Mouse (Mus musculus): ENCODE results near the gene Nbr1.
A peak's percentile ranks its signal among the peaks of the same experiment; 100 is the strongest.
"Not testable (repeated sequence)": the region's sequence is repeated elsewhere in the genome, so short reads cannot be mapped to it uniquely, and the experiment has no call there.

The Nbr1 gene

DNA sequence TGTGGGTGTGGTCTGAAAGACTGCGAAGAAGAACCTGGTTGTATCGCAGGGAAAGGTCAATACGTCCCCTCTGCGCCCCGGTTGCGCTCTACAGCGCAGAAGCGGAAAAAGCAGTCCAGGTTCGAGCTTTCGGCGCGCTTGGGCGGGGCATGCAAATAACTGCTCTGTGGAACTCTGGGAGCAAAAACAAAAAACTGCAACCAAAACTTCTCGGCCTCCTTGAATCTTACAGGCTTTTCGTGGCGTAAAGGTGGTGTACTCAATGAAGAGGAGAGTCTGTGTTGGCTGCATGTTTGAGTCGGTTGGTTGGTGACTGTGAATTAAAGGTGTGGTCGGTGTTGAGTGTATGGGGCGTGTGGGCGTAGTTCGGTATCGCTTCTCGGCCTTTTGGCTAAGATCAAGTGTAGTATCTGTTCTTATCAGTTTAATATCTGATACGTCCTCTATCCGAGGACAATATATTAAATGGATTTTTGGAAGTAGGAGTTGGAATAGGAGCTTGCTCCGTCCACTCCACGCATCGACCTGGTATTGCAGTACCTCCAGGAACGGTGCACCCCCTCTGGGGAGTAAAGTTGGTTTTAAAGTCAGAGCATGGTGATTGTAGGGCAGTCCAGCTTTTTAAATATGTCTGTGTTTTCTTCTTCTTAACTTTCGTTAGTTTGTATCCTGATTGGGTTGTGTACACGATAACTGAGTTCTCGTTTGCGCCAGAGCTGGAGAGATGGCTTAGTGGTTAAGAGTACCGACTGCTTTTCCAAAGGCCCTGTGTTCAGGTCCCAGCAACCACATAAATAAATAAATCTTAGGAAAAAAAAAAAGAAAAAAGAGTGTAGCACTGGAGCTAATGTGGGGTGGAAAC is 75.3 kb downstream of the Nbr1 start, which contains the start of gene Rdm1:
Gene Rdm1 (plus strand): TSS at position 201 of the 862 bp plus-strand sequence.
- DNase-seq: peak; percentile 84 to 85

DNA sequence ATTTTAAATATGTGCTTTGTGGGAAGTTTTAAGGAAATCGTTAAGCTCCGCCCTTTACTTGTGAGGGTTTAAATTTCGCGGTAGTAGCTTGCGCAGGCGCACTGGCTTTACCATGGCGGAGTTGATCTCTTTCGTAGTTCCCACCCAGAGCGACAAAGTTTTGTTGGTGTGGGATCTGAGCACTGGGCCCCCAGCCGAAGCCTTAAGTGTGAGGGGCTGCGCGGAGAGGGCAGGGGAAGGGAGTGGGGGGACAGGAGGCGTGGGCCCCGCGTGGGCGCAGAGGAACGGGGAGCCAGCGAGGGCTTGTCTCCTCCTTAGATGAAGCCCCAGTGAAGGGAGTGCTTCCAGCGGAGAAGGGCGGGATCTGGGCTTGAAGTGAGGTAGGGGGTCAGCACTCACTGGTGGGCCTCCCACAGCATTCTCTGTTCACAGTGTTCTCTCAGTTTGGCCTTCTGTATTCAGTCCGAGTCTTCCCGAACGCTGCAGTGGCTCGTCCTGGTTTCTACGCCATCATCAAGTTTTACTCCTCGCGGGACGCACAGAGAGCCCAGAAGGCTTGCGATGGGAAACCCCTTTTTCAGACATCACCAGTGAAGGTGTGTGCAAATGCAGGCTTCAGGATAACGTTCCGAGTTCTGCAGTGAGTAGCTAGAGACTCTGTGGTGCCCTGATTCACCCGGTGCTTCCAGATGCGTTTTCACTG is 76.1 kb downstream of the Nbr1 start:
- peak; percentile 87 to 90 for DNase-seq

DNA sequence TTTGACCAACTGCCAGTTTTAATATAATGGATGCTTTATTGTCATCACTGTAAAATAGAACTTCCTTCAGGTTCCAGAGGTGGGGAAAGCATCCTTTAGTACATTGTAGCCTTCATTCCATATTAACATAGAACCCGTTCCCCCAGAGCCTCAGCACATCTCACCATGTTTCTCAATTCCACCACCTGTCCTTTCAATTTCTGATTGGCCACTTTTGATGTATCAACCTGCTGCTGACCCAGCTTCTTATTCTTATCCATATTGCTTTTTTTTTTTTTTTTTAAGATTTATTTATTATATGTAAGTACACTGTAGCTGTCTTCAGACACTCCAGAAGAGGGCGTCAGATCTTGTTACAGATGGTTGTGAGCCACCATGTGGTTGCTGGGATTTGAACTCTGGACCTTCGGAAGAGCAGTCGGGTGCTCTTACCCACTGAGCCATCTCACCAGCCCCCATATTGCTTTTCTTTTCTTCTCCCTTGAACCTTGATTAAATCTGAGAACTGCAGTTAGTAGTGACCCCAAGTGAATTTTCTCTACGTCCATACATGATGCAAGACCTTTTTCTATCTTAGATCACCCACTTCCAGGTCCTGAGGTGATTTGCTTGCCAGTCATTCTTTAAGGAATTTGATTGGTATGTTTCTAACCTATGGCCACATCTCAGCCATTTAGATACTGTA is 76.9 kb downstream of the Nbr1 start:
- not testable (repeated sequence) for DNase-seq

Measured in B cell, adult 2 months (primary cell).